Mouse (Mus musculus) monocyte, adult 5-6 weeks (primary cell): ENCODE results near the gene Lemd1. TPM values are rescaled to one million over a fixed set of nuclear protein-coding genes. Genes with fewer than 3 reads are reported as not detected.

Experiments used
- ATAC-seq: fragments of 153-309, 156-312 bp; replicated peaks from 2 replicates; pipeline ENCODE4 v1.8.0; 2017; ENCODE audit warnings: mild to moderate bottlenecking; ENCODE audit not compliant: low TSS enrichment, insufficient number of reproducible peaks, severe bottlenecking, poor library complexity, low FRiP score
- total RNA-seq: library from RNA; stranded (forward); fragments of 200-1000, 200-491, 200-594 nt; gene quantifications from 3 replicates; pipeline ENCODE4 v1.2.3, GENCODE M21; 2017

The Lemd1 gene
- total RNA-seq, 1 experiment from 2014 or later: not detected

GRCm38 (mm10) chr1:132298801-132299464 lies 107.7 kb downstream of the Lemd1 start:
- no peak for ATAC-seq

GRCm38 (mm10) chr1:132299744-132300143 lies 108.5 kb downstream of the Lemd1 start:
- no peak for ATAC-seq

GRCm38 (mm10) chr1:132301242-132301641 lies 110.0 kb downstream of the Lemd1 start:
- ATAC-seq: no peak

GRCm38 (mm10) chr1:132302341-132302866 lies 111.2 kb downstream of the Lemd1 start:
- no peak for ATAC-seq

GRCm38 (mm10) chr1:132304618-132305214 lies 113.5 kb downstream of the Lemd1 start:
- ATAC-seq: no peak

GRCm38 (mm10) chr1:132306160-132306559 lies 114.9 kb downstream of the Lemd1 start:
- no peak for ATAC-seq

GRCm38 (mm10) chr1:132306808-132307207 lies 115.6 kb downstream of the Lemd1 start:
- ATAC-seq: no peak

GRCm38 (mm10) chr1:132307962-132308361 lies 116.7 kb downstream of the Lemd1 start:
- ATAC-seq: no peak

- no peak for ATAC-seq
Measured at GRCm38 (mm10) chr1:132308674-132309073, 117.4 kb downstream of the Lemd1 start.

Other genes starting within 250 kb of the Lemd1 start
- gene Slc45a3, start 228.5 kb upstream of the Lemd1 start, total RNA-seq: not detected in 3 replicates
- 94.2 to 198 TPM (median 109 TPM) in 3 replicates for gene Elk4, start 183.8 kb upstream of the Lemd1 start, total RNA-seq
- gene Mfsd4a, start 123.4 kb upstream of the Lemd1 start, total RNA-seq: 4.2 to 7.2 TPM (median 5.1 TPM) in 3 replicates
- 0.43 to 2.9 TPM in 2 of 3 replicates, not detected in the other for gene Cdk18, start 51.7 kb upstream of the Lemd1 start, total RNA-seq
- gene AC124108.1, start within 50 bp of the Lemd1 start, total RNA-seq: not detected in 3 replicates
- gene Gm10188, start 38.3 kb downstream of the Lemd1 start, total RNA-seq: not detected in 3 replicates
- gene Klhdc8a, start 107.2 kb downstream of the Lemd1 start, total RNA-seq: not detected in 3 replicates
- 59.8 to 114 TPM (median 79.4 TPM) in 3 replicates for gene Nuak2, start 124.7 kb downstream of the Lemd1 start, total RNA-seq
- gene Tmcc2, start 199.8 kb downstream of the Lemd1 start, total RNA-seq: 3.8 to 9.4 TPM (median 6.3 TPM) in 3 replicates
- gene Dstyk, start 226.1 kb downstream of the Lemd1 start, total RNA-seq: 40.6 to 56.0 TPM (median 54.3 TPM) in 3 replicates